Mouse (Mus musculus): ENCODE results near the gene Gm20388.

DNA sequence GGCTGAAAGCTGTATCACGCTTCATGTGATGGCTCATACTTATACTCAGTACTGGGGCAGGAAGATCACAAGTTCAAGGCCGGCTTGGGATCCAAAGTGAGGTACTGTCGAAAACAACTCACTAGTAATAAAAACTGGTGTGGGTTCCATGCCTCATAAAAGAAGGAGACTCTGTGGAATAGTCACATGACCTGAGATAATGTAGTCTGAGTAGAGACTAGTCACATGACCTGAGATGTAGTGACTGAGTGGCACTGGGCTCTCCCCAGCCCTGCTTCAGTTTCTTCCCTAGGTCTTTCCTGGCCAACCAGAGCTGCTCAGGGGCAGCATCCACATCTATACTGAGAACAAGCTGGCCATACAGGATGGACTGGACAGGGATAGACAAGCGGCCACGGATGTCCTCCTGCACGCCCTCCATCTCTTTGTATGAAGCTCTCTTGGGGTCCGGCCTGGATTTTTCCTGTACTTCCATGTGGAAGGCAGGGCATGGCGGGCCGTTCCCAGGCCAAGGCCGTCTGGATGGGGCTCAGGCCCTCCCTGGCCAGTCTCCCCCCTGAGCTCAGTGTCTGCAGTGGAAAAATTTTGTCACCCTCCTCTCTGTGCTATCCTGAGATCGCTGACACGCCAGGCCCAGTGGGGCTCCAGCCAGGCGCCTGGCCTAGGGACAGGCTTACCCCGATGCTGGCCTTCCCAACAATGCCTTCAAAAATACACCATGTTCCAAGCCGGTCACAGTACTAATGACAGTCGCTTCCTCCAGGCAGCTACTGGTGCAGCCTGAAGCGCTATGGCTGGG, 2713.4 kb downstream of the Gm20388 start:
- no peak for TF ChIP-seq POLR2A (IDR thresholded peaks at IDR 0.05; ENCODE audit: extremely low read depth, insufficient read depth, low read length)
- TF ChIP-seq CTCF (IDR thresholded peaks at IDR 0.05; ENCODE audit: extremely low read depth, insufficient read depth, low read length): no peak

Measured in cortical plate, adult 2 months (tissue).